ENCODE assay signal across 9 mouse cellular contexts in the genomic region with DNA sequence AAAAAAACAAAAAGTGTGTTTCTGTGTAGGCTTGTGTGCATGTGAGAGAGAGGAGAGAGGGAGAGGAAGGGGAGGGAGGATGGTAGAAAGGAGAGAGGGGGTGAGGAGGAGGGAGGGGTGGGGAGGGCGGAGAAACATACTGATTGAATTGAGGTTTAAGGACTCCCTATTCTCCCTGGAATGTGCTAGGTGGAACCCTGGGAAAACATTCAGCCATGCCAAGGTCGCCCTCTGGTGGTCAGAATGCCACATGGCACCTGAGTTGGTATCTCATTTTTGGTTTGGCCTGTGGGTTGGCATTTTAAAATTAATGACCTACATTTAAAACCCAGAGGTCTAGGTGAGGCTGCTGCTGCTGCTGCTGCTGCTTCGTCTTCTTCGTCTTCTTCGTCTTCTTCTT.
DNase-seq lines count a peak whose midpoint lies in the region; ATAC-seq lines count a peak whose summit lies in the region.
"Had no signal": no experiment of that assay in that cellular context is flagged by ENCODE, and none has a peak within 500 bp of the region (broad histone marks: within the 10 kb centered on the region; RNA-seq: fewer than 3 reads in every experiment).

No protein-coding gene starts in this region.

- H3K9me3 ChIP-seq in midbrain, embryonic 10.5 days (replicated peaks), result no peaks in the 10 kb centered on the region
- H3K9me3 ChIP-seq in midbrain, embryonic 16.5 days (replicated peaks; ENCODE audit: control insufficient read depth, low read length, poor library complexity, severe bottlenecking), result no peaks in the 10 kb centered on the region
- H3K9me3 ChIP-seq: heart, embryonic 15.5 days had no signal

- no peak overlapping the region for H3K4me3 ChIP-seq in midbrain, embryonic 10.5 days
- H3K4me3 ChIP-seq in midbrain, embryonic 16.5 days (ENCODE audit: low read depth, low read length), result no peak overlapping the region
- H3K4me3 ChIP-seq: heart, embryonic 15.5 days had no signal

- no peaks in the 10 kb centered on the region for H3K36me3 ChIP-seq in midbrain, embryonic 10.5 days
- H3K36me3 ChIP-seq in midbrain, embryonic 16.5 days (ENCODE audit: control insufficient read depth, insufficient read depth, low read length), result no peaks in the 10 kb centered on the region
- H3K36me3 ChIP-seq: heart, embryonic 15.5 days had no signal

- H3K27ac ChIP-seq in midbrain, embryonic 10.5 days (replicated peaks), result no peak overlapping the region
- no peak overlapping the region for H3K27ac ChIP-seq in midbrain, embryonic 16.5 days (ENCODE audit: low read length)
- H3K27ac ChIP-seq: heart, embryonic 15.5 days had no signal

- ATAC-seq in midbrain, embryonic 16.5 days, result no peak

- H3K27me3 ChIP-seq in midbrain, embryonic 10.5 days (ENCODE audit: low read depth, poor library complexity, severe bottlenecking), result no peaks in the 10 kb centered on the region
- H3K27me3 ChIP-seq in midbrain, embryonic 16.5 days (ENCODE audit: control insufficient read depth, insufficient read depth, low read depth, low read length), result no peaks in the 10 kb centered on the region
- H3K27me3 ChIP-seq: heart, embryonic 15.5 days had no signal

- DNase-seq in midbrain, embryonic 10.5 days (ENCODE audit: low spot score), result peak; percentile 65
- peak; percentile 17 for DNase-seq in adrenal gland, adult 8-10 months
- peak; percentile 75 for DNase-seq in embryo, embryonic 11 days
- DNase-seq in induced T-regulatory cell, adult 2 months (ENCODE audit: low read depth), result peak; percentile 56
- DNase-seq in left cerebral cortex, postnatal 36 days (ENCODE audit: low spot score in 2 of 2), result peak; percentile 39 to 70
- peak; percentile 65 for DNase-seq in ovary, postnatal 14 days (ENCODE audit: low spot score)
- DNase-seq in urinary bladder, postnatal 25 days (ENCODE audit: low spot score), result peak; percentile 68

- intact Hi-C loops in left cerebral cortex, postnatal 36 days (cut with DNase I), result loop anchor here (10.0 kb wide), 2 partner anchors 345 to 465 kb away; no protein-coding TSS in a partner anchor

- H3K9ac ChIP-seq in midbrain, embryonic 16.5 days (ENCODE audit: low read depth, low read length), result no peak overlapping the region
- H3K9ac ChIP-seq: heart, embryonic 15.5 days had no signal

- H3K4me1 ChIP-seq in midbrain, embryonic 10.5 days, result no peaks in the 10 kb centered on the region
- no peaks in the 10 kb centered on the region for H3K4me1 ChIP-seq in midbrain, embryonic 16.5 days (ENCODE audit: control insufficient read depth, insufficient read depth, low read length)
- H3K4me1 ChIP-seq: heart, embryonic 15.5 days had no signal

- H3K4me2 ChIP-seq in midbrain, embryonic 16.5 days (ENCODE audit: low read length), result no peak overlapping the region
- H3K4me2 ChIP-seq: heart, embryonic 15.5 days had no signal

- whole genome bisulfite sequencing in midbrain, embryonic 10.5 days, result 38% methylated on average over 5 of the region's 5 CpGs
- WGBS in midbrain, embryonic 16.5 days, result 36% methylated on average over 5 of the region's 5 CpGs

Comparison
In these comparisons a context has a peak if more than half of its experiments do, and no peak if none do; other contexts are left out.
1. DNase-seq: peak in every context shown above with its lines; median percentile 75 in embryo, embryonic 11 days; 68 in urinary bladder, postnatal 25 days; 65 in midbrain, embryonic 10.5 days; 65 in ovary, postnatal 14 days; 56 in induced T-regulatory cell, adult 2 months; 54 in left cerebral cortex, postnatal 36 days; 17 in adrenal gland, adult 8-10 months.